Mouse (Mus musculus) myocyte (in vitro differentiated cells): ENCODE results near the gene Adi1. TPM values are rescaled to one million over a fixed set of nuclear protein-coding genes. Genes with fewer than 3 reads are reported as not detected.

Experiments used
- H3K27me3 ChIP-seq: one replicate; pipeline ENCODE4 v1.6.1; 2011; ENCODE audit not compliant: control insufficient read depth, insufficient read depth, insufficient read length
- H3K36me3 ChIP-seq: one replicate; pipeline ENCODE4 v1.6.1; 2011; ENCODE audit not compliant: control insufficient read depth, insufficient read depth
- H3K4me2 ChIP-seq: one replicate; pipeline ENCODE4 v1.6.1; 2011; ENCODE audit warnings: low read depth, control low read depth
- H3K4me3 ChIP-seq: one replicate; pipeline ENCODE4 v1.5.1; 2011; ENCODE audit warnings: mild to moderate bottlenecking, control low read depth, moderate library complexity
- H3K79me2 ChIP-seq: one replicate; pipeline ENCODE4 v1.6.1; 2011; ENCODE audit not compliant: control insufficient read depth, insufficient read depth
- H3ac ChIP-seq: one replicate; pipeline ENCODE4 v1.6.1; 2011; ENCODE audit not compliant: control insufficient read depth, insufficient read length
- CEBPB ChIP-seq: IDR thresholded peaks from 2 replicates; pipeline ENCODE4 v1.6.1; 2011; ENCODE audit warnings: mild to moderate bottlenecking, moderate library complexity; ENCODE audit not compliant: poor library complexity, insufficient read depth, severe bottlenecking
- E2F4 ChIP-seq: IDR thresholded peaks from one replicate; pipeline ENCODE4 v1.6.1; 2011; ENCODE audit warnings: mild to moderate bottlenecking, control low read depth, moderate library complexity; ENCODE audit not compliant: insufficient read depth
- MAX ChIP-seq: IDR thresholded peaks from one replicate; pipeline ENCODE4 v1.6.1; 2011; ENCODE audit warnings: low read depth, mild to moderate bottlenecking, control low read depth
- MYOD1 ChIP-seq, 3 experiments: IDR thresholded peaks; one replicate each; pipeline ENCODE4 v1.6.1; 2011; ENCODE audit warnings: control low read depth in 2 of 3, low read depth in 2 of 3, mild to moderate bottlenecking in 2 of 3, moderate library complexity in 1 of 3; ENCODE audit not compliant: insufficient read length in 2 of 3, control insufficient read depth in 1 of 3
- MYOG ChIP-seq, 3 experiments: IDR thresholded peaks; one replicate each; pipeline ENCODE4 v1.6.1; 2011; ENCODE audit warnings: control low read depth in 2 of 3, low read depth in 2 of 3, mild to moderate bottlenecking in 2 of 3; ENCODE audit not compliant: insufficient read length in 2 of 3, control insufficient read depth in 1 of 3, insufficient read depth in 1 of 3
- POLR2A ChIP-seq: IDR thresholded peaks from one replicate; pipeline ENCODE4 v1.6.1; 2011; ENCODE audit warnings: low read depth, mild to moderate bottlenecking, control low read depth, moderate library complexity; ENCODE audit not compliant: insufficient read length
- POLR2AphosphoS2 ChIP-seq: IDR thresholded peaks from one replicate; pipeline ENCODE4 v1.6.1; 2011; ENCODE audit warnings: low read depth, control low read depth; ENCODE audit not compliant: insufficient read length
- REST ChIP-seq: IDR thresholded peaks from one replicate; pipeline ENCODE4 v1.6.1; 2011; ENCODE audit warnings: mild to moderate bottlenecking, control low read depth, moderate library complexity; ENCODE audit not compliant: insufficient read depth, insufficient read length
- SRF ChIP-seq: IDR thresholded peaks from one replicate; pipeline ENCODE4 v1.6.1; 2011; ENCODE audit warnings: low read depth; ENCODE audit not compliant: control insufficient read depth, insufficient read length
- TCF12 ChIP-seq: IDR thresholded peaks from one replicate; pipeline ENCODE4 v1.6.1; 2011; ENCODE audit warnings: mild to moderate bottlenecking, control low read depth; ENCODE audit not compliant: poor library complexity, insufficient read depth, severe bottlenecking
- TCF3 ChIP-seq: IDR thresholded peaks from one replicate; pipeline ENCODE4 v1.6.1; 2011; ENCODE audit warnings: low read depth, control low read depth; ENCODE audit not compliant: insufficient read length
- USF1 ChIP-seq: IDR thresholded peaks from one replicate; pipeline ENCODE4 v1.6.1; 2011; ENCODE audit warnings: low read depth, mild to moderate bottlenecking, control low read depth, moderate library complexity
- polyA plus RNA-seq: library from polyadenylated mRNA; unstranded; fragments of >200 nt; fragmentation: generic; extraction: Trizol; gene quantifications from one replicate; pipeline ENCODE4 v1.2.1, GENCODE M21; 2012; ENCODE audit warnings: missing spikeins

Adi1 gene
- polyA plus RNA-seq, 1 experiment = 18.1 TPM

DNA sequence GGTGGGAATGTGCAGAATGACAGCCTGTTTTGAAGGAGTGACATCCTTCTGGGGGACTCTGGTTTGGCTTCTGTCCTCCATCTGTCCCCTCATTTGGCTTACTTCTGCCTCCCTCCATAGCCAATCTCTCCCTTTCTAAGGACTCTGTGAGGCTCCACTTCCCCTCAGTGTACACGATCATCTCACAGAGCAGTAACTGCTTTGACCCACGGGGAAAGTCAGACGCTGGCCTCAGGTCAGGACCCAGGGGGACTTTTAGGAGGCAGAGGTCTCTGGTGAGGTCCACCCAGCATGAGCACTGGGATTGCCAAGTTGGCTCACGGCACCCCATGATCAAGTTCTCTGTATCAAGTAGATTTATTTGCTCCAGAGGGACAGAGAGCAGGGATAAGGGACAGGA is 33.1 kb downstream of the Adi1 start:
- no peaks in the 10 kb centered on the region for H3K36me3 ChIP-seq
- TF ChIP-seq USF1 = no peak
- TF ChIP-seq MYOD1 (IDR thresholded peaks at IDR 0.05; ENCODE audit: control insufficient read depth in 1 of 3, insufficient read length in 2 of 3, low read depth in 2 of 3) = no peak
- TF ChIP-seq SRF = no peak
- TF ChIP-seq E2F4 = no peak
- no peak for TF ChIP-seq MAX
- no peak for TF ChIP-seq TCF12
- no peak for TF ChIP-seq MYOG (IDR thresholded peaks at IDR 0.05; ENCODE audit: control insufficient read depth in 1 of 3, insufficient read depth in 1 of 3, insufficient read length in 2 of 3, low read depth in 2 of 3)
- TF ChIP-seq POLR2A = no peak
- TF ChIP-seq REST = no peak
- TF ChIP-seq CEBPB = no peak
- no peak for TF ChIP-seq POLR2AphosphoS2
- H3K4me3 ChIP-seq = no peak overlapping the region

DNA sequence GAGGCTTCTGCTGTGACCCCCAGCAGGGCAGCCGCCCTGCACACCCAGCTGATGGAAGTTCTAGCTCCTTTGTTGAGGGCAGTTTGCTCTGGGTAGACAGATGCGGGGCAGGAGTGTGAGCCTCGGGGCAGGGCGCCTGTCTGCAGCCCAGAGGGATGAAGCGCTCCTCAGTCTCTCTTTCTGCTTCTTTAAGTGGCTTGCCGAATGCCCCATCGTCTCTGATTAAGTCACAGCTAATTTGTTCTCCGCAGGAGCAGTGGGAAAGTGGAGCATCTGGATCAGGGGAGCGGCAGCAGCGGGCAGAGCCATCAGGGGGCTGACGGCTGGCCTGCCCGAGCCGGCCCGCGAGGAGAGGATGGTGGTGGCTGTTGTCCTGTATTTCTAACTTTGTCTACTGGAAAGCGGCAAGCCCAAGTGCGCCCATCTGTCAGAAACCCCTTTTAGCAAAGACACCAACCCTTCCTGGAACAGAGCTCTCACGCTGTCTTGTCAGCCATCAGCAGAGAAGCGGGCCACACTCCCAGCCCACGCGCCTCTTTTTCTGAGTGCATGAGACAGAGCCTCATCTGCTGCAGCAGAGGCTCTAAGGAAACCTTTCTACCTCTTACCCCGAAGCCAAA is 35.6 kb downstream of the Adi1 start:
- Histone ChIP-seq H3K27me3 (no peaks in the 10 kb centered on the region), H3K36me3 (peaks cover 5% of the 10 kb centered on the region), H3K4me3 (no peak overlapping the region), H3ac (no peak overlapping the region), H3K79me2 (no peaks in the 10 kb centered on the region), H3K4me2 (no peak overlapping the region)
- no peak for TF ChIP-seq REST
- TF ChIP-seq POLR2AphosphoS2 = no peak
- no peak for TF ChIP-seq MAX
- no peak for TF ChIP-seq POLR2A
- TF ChIP-seq TCF3 = no peak
- no peak for TF ChIP-seq MYOD1 (IDR thresholded peaks at IDR 0.05; ENCODE audit: control insufficient read depth in 1 of 3, insufficient read length in 2 of 3, low read depth in 2 of 3)
- no peak for TF ChIP-seq TCF12
- TF ChIP-seq USF1 = no peak
- TF ChIP-seq CEBPB = no peak
- TF ChIP-seq MYOG (IDR thresholded peaks at IDR 0.05; ENCODE audit: control insufficient read depth in 1 of 3, insufficient read depth in 1 of 3, insufficient read length in 2 of 3, low read depth in 2 of 3) = no peak
- no peak for TF ChIP-seq SRF
- no peak for TF ChIP-seq E2F4

More for the DNA sequence above, 33.1 kb downstream of the Adi1 start:
- H3K4me2 ChIP-seq = no peak overlapping the region
- H3ac ChIP-seq = no peak overlapping the region
- H3K27me3 ChIP-seq = no peaks in the 10 kb centered on the region
- H3K79me2 ChIP-seq = no peaks in the 10 kb centered on the region

DNA sequence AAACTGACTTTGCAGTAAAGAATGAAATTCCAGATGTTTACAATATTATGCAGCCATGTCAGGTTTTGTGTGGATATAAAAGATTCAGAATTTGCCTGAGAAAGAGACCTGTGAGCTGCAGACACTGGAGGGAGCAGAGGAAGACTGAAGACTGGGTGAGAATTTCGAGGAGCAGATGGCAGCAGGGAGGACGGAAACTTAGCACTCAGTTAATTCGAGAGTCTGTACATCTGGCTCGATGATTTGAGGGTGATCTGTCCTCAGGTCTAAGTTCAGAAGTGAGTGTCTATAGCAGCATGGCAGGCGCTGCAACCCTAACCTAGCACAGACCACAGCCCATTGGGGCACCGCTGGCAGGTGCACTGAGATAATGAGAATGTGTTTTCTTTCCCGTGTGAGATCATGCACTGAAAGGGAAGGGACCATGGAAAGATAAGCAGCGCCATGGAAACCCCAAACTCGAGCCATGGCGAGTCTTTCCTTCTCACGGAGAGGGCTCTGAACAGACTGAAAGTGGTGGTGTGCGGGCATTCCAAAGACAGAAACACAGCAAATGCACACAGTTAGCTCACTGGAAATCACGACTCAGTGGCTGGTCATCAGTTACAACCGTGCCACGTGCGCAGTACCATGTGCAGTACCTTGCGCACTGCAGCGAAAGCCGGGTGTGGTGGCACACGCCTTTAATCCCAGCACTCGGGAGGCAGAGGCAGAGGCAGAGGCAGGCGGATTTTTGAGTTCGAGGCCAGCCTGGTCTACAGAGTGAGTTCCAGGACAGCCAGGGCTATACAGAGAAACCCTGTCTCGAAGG is 40.0 kb downstream of the Adi1 start:
- H3K27me3 ChIP-seq = no peaks in the 10 kb centered on the region
- H3K4me2 ChIP-seq = no peak overlapping the region
- H3ac ChIP-seq = no peak overlapping the region
- no peaks in the 10 kb centered on the region for H3K79me2 ChIP-seq
- TF ChIP-seq POLR2AphosphoS2 (no peak), USF1 (no peak), TCF3 (no peak), CEBPB (no peak)
- no peak overlapping the region for H3K4me3 ChIP-seq
- H3K36me3 ChIP-seq = peaks cover 12% of the 10 kb centered on the region

DNA sequence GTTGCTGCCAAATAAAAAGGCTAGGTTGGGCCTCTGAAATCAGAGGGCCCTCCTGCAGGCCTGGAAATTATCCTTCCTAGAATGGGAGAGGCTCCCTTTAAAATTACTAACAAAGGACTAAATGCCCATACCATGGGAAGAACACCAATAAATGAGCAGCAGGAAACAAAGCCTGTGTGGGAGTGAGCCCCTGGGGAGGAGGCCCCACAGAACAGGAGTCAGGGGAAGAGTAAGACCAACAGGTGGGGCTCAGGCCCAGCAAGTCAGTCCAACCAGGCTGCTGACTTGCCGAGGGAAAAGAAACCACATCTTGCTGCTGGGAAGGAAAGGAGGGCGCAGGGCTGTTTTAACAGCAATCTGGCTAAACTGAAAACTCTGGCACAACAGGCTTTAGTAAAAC is 42.0 kb downstream of the Adi1 start:
- Histone ChIP-seq H3ac (no peak overlapping the region), H3K27me3 (no peaks in the 10 kb centered on the region), H3K36me3 (peaks cover 20% of the 10 kb centered on the region), H3K79me2 (no peaks in the 10 kb centered on the region), H3K4me3 (no peak overlapping the region), H3K4me2 (no peak overlapping the region)
- TF ChIP-seq TCF3 (no peak), TCF12 (no peak), CEBPB (no peak), SRF (no peak), USF1 (no peak), MYOG (IDR thresholded peaks at IDR 0.05; ENCODE audit: control insufficient read depth in 1 of 3, insufficient read depth in 1 of 3, insufficient read length in 2 of 3, low read depth in 2 of 3) (no peak), REST (no peak), MAX (no peak), POLR2A (no peak), E2F4 (no peak), MYOD1 (IDR thresholded peaks at IDR 0.05; ENCODE audit: control insufficient read depth in 1 of 3, insufficient read length in 2 of 3, low read depth in 2 of 3) (no peak), POLR2AphosphoS2 (no peak)

DNA sequence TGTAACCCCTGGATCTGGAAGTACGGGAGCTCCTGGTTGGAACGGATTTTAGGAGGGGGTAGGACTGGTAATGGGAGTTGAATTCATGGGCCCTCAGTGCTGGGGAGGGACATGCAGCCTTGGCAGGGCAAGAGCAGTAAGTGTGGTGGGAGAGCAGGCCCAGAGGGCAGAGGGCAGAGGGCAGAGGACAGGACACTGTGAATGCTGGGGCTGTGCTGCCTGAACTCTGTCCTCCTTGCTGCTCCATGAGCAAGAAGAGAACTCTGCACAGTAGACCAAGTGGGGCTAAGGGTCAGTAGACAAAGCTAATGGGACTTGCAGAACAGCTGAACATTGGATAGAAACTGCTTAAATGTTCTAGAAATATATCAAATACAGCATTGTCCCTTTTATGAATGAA is 43.1 kb downstream of the Adi1 start:
- H3K36me3 ChIP-seq = peaks cover 20% of the 10 kb centered on the region
- no peaks in the 10 kb centered on the region for H3K27me3 ChIP-seq
- TF ChIP-seq SRF (no peak), TCF12 (no peak), E2F4 (no peak), POLR2AphosphoS2 (no peak), USF1 (no peak), REST (no peak), CEBPB (no peak), MAX (no peak), MYOD1 (IDR thresholded peaks at IDR 0.05; ENCODE audit: control insufficient read depth in 1 of 3, insufficient read length in 2 of 3, low read depth in 2 of 3) (no peak), POLR2A (no peak), MYOG (IDR thresholded peaks at IDR 0.05; ENCODE audit: control insufficient read depth in 1 of 3, insufficient read depth in 1 of 3, insufficient read length in 2 of 3, low read depth in 2 of 3) (no peak), TCF3 (no peak)
- no peak overlapping the region for H3K4me2 ChIP-seq
- H3K79me2 ChIP-seq = no peaks in the 10 kb centered on the region
- H3ac ChIP-seq = no peak overlapping the region
- H3K4me3 ChIP-seq = no peak overlapping the region
